Mouse (Mus musculus): ENCODE measurements around the gene Sorcs1.

DNA sequence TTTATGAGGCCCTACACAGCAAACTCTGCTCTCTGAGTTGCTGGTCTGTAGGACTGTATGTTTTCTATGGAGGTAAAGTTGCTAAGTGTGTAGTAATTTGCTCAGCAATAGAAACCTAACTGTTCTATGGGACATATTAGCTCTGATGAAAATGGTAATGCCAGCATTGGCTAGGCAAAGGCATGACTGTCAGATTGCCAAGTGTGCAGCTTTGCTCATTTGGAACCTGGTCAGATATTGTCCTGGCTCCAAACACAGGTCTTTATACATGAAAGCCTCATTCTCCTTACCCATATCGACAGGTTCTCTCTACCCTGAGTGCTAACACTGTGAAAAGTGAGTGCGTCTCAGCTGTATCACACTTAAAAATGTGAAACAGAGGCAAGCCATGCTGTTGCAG, 280.1 kb downstream of the Sorcs1 start:
- TF ChIP-seq GATA1 (IDR thresholded peaks at IDR 0.05; ENCODE audit: low read length) (no peak), TAL1 (IDR thresholded peaks at IDR 0.05; ENCODE audit: low read length) (no peak)

Measured in erythroblast, embryonic 14.5 days (primary cell).